Mouse (Mus musculus) right cerebral cortex, postnatal 10 days (tissue): Measurements from ENCODE around the gene Rusc1.
A peak's percentile ranks its signal among the peaks of the same experiment; 100 is the strongest.
"Not testable (repeated sequence)": the region's sequence is repeated elsewhere in the genome, so short reads cannot be mapped to it uniquely, and the experiment has no call there.

Experiments
- DNase-seq, 2 experiments: peaks; one replicate each; pipeline ENCODE4 v3.0.0; 2021; ENCODE audit warnings: low spot score in 2 of 2

The Rusc1 gene

DNA sequence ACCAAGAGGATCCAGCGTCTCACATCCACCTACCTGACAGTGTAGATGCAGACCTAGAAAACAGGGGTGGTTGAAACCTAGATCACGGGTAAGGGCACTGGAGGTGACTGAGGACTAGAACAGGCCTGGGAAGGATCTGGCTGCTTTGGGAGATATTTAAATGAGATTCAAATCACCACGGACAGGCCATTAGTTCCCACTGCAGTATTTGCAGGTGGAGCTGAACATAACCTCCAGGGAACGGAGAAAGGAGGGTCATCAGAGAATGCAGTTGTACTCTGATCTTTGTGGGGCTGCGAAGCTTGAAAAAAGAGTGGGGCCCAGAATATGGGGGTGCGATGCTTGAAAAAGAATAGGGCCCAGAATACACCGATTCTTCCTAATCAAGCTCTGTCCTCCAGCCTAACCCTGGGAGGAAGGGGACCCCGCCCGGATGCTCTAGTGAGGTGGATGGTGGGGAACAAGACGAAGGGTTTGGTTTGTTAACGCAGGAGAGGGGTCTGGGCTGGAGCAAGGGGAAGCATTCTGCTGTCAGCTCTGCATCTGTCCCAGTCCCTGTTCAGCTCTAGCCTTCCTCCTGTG lies 511 bp downstream of the Rusc1 start:
- DNase-seq: peak in 1 of 2 experiments; percentile 52

GRCm38 (mm10) chr3:89091811-89092508 lies 1.2 kb downstream of the Rusc1 start:
- DNase-seq: peak in 1 of 2 experiments; percentile 52

DNA sequence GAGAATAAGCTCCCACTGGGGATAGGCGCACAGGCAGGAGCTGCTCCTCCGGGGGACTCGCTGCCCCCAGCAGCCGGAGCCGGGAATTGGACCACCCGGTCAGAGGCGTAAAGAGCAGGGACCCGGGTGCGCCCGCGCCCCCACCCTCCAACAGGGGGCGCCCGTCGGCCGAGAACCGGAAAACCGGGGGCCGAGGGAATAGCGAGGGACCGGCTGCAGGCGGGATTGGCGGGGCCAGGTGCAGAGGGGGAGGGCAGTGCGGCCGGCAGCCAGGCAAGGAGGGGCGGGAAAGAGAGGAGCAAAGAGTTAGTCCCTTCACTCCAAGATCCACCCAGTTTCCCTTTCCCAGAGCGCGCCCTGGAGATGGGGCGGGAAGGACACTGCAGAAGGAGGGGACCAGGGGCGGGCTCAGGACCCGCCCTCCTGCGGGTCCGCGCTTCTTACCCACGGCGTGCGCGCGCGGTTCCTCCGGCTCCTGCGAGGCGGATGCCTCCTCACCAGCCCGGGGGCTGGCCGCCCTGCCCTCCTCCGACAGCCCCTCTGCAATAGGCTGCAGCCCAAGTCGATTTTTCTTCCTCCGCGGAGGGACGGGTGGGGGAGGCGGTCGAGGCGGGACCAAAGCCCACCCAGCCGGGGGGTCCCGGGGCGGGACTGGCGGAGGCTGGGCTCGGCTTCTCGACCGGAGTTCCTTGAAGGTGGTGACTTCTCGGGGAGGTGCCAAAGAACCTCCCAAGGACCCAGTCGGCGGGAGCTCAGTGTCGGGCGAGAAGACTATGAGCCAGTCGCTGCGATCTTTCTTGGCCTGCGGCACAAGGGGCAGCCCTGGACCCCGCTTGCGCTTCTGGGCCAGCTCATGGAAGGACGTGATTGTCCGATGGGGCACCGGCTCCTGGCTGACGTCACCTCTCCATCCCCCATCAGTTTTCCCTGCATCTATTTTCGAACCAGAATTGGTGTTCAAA lies 2.1 kb downstream of the Rusc1 start:
- peak; percentile 85 to 86 for DNase-seq

DNA sequence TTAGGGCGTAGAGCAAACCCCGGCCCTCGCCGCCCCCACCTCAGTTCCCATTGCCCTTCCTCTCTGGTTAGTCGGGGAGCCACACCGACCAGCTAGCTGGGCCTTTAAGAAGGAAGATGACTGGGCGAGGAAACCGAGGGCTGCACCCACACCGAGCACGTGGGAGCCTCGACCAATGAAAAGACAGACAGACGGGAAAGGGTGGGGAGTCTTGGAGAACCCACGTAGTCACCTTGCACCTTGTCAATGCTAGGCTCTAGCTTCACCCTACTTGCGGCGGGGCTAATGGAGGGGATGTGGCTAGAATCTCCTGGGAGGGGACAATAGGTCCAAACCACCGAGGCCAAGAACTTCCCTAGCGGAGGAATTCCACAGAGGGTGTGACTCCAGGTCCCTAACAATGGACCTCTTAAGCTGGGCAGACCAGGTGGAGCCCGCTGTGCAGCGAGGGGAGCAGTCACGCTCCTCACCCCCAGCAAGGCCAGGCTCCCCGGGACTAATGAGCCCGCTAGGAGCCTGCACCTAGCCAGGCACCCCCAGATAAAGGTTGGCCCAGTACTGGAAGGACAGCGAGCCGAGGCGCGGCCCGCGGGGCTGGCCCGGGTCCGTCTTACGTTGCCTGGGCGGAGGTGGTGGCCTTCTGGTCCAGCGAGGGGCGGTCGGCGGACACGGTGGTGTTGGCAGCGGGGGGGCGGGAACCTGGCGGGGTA lies 3.1 kb downstream of the Rusc1 start:
- peak; percentile 91 to 93 for DNase-seq

- DNase-seq: peak; percentile 32 to 68
Measured at GRCm38 (mm10) chr3:89088974-89089373, 4.1 kb downstream of the Rusc1 start.

DNA sequence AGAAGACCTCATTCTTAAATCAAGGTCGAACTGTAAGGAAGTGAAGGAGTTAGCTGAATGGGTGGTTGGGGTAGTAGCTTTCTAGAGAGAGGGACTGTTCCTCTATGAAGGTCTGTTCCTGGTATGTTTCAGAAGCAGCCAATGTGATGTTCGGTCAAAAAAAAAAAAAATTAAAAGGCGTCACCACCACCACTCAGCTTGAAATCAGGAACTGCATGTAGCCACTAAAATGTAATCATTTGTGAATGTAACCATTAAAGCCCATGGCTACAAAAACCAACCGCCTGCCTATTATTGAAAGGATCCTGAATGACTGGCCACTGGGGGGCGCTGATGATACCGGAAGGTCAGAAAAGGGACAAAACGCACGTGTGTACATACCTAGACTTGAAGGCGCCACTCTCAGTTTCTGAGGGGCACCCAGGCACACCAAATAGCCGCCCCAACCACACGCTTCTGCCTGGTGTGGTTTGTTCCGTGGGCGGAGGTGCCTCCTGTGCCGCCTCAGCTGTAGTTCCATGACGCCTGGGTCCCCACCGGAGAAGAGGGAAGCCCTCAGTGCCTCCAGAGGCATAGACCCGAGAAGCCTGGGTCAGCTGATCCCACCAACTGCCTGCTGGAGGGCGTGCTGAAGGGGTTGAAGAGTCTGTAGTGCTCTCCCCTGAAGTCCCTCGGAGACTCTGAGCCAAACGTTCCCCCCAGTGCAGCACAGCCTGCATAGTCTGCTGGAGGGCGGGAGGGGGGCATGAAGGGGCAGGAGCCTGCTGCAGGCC lies 5.6 kb downstream of the Rusc1 start:
- peak; percentile 79 to 87 for DNase-seq

- no peak for DNase-seq
Measured at GRCm38 (mm10) chr3:89084654-89085190, 8.4 kb downstream of the Rusc1 start.

- DNase-seq: no peak
Measured at GRCm38 (mm10) chr3:89084133-89084532, 9.0 kb downstream of the Rusc1 start.

- not testable (repeated sequence) for DNase-seq
Measured at GRCm38 (mm10) chr3:89082287-89082686, 10.8 kb downstream of the Rusc1 start.

GRCm38 (mm10) chr3:89077383-89077782 lies 15.7 kb downstream of the Rusc1 start:
- no peak for DNase-seq

GRCm38 (mm10) chr3:89067265-89067664 lies 25.8 kb downstream of the Rusc1 start:
- no peak for DNase-seq

- DNase-seq: no peak
Measured at GRCm38 (mm10) chr3:89061696-89062095, 31.4 kb downstream of the Rusc1 start.

- DNase-seq: no peak
Measured at GRCm38 (mm10) chr3:89058783-89059182, 34.3 kb downstream of the Rusc1 start.

- DNase-seq: no peak
Measured at GRCm38 (mm10) chr3:89058361-89058760, 34.8 kb downstream of the Rusc1 start.

DNA sequence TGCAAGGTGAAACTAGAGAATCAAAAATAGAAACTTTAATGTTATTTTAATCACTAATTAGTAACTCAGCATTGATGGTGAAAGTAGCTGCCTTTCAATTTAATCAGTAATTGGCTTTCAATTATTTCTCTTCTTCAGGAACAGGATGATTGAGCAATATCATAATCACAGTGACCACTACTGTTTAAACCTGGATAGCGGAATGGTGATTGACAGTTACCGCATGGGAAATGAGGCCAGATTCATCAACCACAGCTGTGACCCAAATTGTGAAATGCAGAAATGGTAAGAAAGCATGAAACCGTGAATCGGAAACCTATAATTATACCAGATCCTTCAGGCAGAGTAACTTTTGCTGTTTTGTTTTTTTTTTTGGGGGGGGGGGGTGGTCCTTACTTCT lies 49.8 kb downstream of the Rusc1 start:
- DNase-seq: no peak
